Mouse (Mus musculus): Measurements from ENCODE around the gene Npb. TPM values are rescaled to one million over a fixed set of nuclear protein-coding genes. Genes with fewer than 3 reads are reported as not detected.

The Npb gene
- total RNA-seq, 1 experiment, result 0.94 TPM

DNA sequence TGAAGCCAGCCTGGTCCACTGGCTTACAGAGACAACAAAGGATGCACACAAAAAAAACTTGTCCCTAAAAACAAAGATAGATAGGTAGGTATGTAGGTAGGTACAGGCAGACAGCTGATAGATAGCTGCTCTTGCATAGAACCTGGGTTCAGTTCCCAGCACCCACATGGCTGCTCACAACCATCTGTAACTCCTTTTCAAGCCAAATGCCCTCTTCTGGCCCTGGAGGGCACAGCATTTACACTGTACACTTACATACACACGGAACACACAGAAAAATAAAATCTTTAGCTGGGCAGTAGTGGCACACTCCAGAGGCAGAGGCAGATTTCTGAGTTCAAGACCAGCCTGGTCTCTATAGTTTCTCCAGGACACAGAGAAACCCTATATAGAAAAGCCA, 24.3 kb upstream of the Npb start:
- in situ Hi-C loops (cut with MboI; ENCODE audit: low sequenced_read_pairs in 2 of 2, unreplicated experiment in 2 of 2), result no loop called here
- H3K36me3 ChIP-seq (ENCODE audit: control insufficient read depth, insufficient read depth, low read length, poor library complexity, severe bottlenecking), result peaks cover 29% of the 10 kb centered on the region
- TF ChIP-seq ZC3H11A (IDR thresholded peaks at IDR 0.05; ENCODE audit: borderline replicate concordance, low read depth, low read length) (no peak), HCFC1 (IDR thresholded peaks at IDR 0.05; ENCODE audit: borderline replicate concordance, insufficient read depth, low read length) (no peak), ZNF384 (IDR thresholded peaks at IDR 0.05; ENCODE audit: low read depth, low read length) (no peak), MAFK (IDR thresholded peaks at IDR 0.05; ENCODE audit: insufficient read depth, low read depth, low read length) (no peak), CHD2 (IDR thresholded peaks at IDR 0.05; ENCODE audit: low read depth, low read length) (no peak)

GRCm38 (mm10) chr11:120588531-120588930, 19.7 kb upstream of the Npb start:
- peaks cover 33% of the 10 kb centered on the region for H3K36me3 ChIP-seq (ENCODE audit: control insufficient read depth, insufficient read depth, low read length, poor library complexity, severe bottlenecking)
- no peaks in the 10 kb centered on the region for H3K9me3 ChIP-seq (ENCODE audit: control insufficient read depth, insufficient read depth, low read depth, low read length)
- no peak for DNase-seq (ENCODE audit: low read depth, low spot score)
- H3K4me1 ChIP-seq (ENCODE audit: control insufficient read depth in 2 of 2, insufficient read depth in 2 of 2, low read length in 2 of 2, poor library complexity in 1 of 2), result no peaks in the 10 kb centered on the region
- no peak overlapping the region for H3K9ac ChIP-seq (ENCODE audit: insufficient read depth, low read depth, low read length, poor library complexity, severe bottlenecking)
- H3K4me3 ChIP-seq (ENCODE audit: insufficient read depth in 1 of 2, low read depth in 1 of 2, low read length in 2 of 2, poor library complexity in 1 of 2, severe bottlenecking in 1 of 2), result no peak overlapping the region
- in situ Hi-C loops (cut with MboI; ENCODE audit: low sequenced_read_pairs in 2 of 2, unreplicated experiment in 2 of 2), result no loop called here
- TF ChIP-seq ZNF384 (IDR thresholded peaks at IDR 0.05; ENCODE audit: low read depth, low read length) (no peak), CHD2 (IDR thresholded peaks at IDR 0.05; ENCODE audit: low read depth, low read length) (no peak), HCFC1 (IDR thresholded peaks at IDR 0.05; ENCODE audit: borderline replicate concordance, insufficient read depth, low read length) (no peak), MAFK (IDR thresholded peaks at IDR 0.05; ENCODE audit: insufficient read depth, low read depth, low read length) (no peak), ZC3H11A (IDR thresholded peaks at IDR 0.05; ENCODE audit: borderline replicate concordance, low read depth, low read length) (no peak)
- H3K27ac ChIP-seq (ENCODE audit: insufficient read depth, low read depth, low read length, poor library complexity, severe bottlenecking), result no peak overlapping the region

More for the DNA sequence above, 24.3 kb upstream of the Npb start:
- no peak for DNase-seq (ENCODE audit: low read depth, low spot score)
- Histone ChIP-seq H3K9ac (ENCODE audit: insufficient read depth, low read depth, low read length, poor library complexity, severe bottlenecking) (no peak overlapping the region), H3K27ac (ENCODE audit: insufficient read depth, low read depth, low read length, poor library complexity, severe bottlenecking) (no peak overlapping the region), H3K4me1 (ENCODE audit: control insufficient read depth in 2 of 2, insufficient read depth in 2 of 2, low read length in 2 of 2, poor library complexity in 1 of 2) (peaks cover 3 to 12% of the 10 kb centered on the region in 2 experiments), H3K4me3 (ENCODE audit: insufficient read depth in 1 of 2, low read depth in 1 of 2, low read length in 2 of 2, poor library complexity in 1 of 2, severe bottlenecking in 1 of 2) (no peak overlapping the region), H3K9me3 (ENCODE audit: control insufficient read depth, insufficient read depth, low read depth, low read length) (no peaks in the 10 kb centered on the region)

GRCm38 (mm10) chr11:120597240-120598235, 10.7 kb upstream of the Npb start:
- peaks cover 42% of the 10 kb centered on the region for H3K36me3 ChIP-seq (ENCODE audit: control insufficient read depth, insufficient read depth, low read length, poor library complexity, severe bottlenecking)
- peak overlapping the region; percentile 86 to 87 for H3K4me3 ChIP-seq (ENCODE audit: insufficient read depth in 1 of 2, low read depth in 1 of 2, low read length in 2 of 2, poor library complexity in 1 of 2, severe bottlenecking in 1 of 2)
- DNase-seq (ENCODE audit: low read depth, low spot score), result no peak
- peaks cover 4 to 7% of the 10 kb centered on the region in 2 experiments; a peak in 3 of 4 replicates for H3K4me1 ChIP-seq (ENCODE audit: control insufficient read depth in 2 of 2, insufficient read depth in 2 of 2, low read length in 2 of 2, poor library complexity in 1 of 2)
- H3K9ac ChIP-seq (ENCODE audit: insufficient read depth, low read depth, low read length, poor library complexity, severe bottlenecking), result peak overlapping the region; percentile 95
- TF ChIP-seq CHD2 (IDR thresholded peaks at IDR 0.05; ENCODE audit: low read depth, low read length) (no peak), MAFK (IDR thresholded peaks at IDR 0.05; ENCODE audit: insufficient read depth, low read depth, low read length) (no peak), HCFC1 (IDR thresholded peaks at IDR 0.05; ENCODE audit: borderline replicate concordance, insufficient read depth, low read length) (no peak), ZC3H11A (IDR thresholded peaks at IDR 0.05; ENCODE audit: borderline replicate concordance, low read depth, low read length) (no peak), ZNF384 (IDR thresholded peaks at IDR 0.05; ENCODE audit: low read depth, low read length) (no peak)
- in situ Hi-C loops (cut with MboI; ENCODE audit: low sequenced_read_pairs in 2 of 2, unreplicated experiment in 2 of 2), result no loop called here
- peak overlapping the region; percentile 78 for H3K27ac ChIP-seq (ENCODE audit: insufficient read depth, low read depth, low read length, poor library complexity, severe bottlenecking)
- no peaks in the 10 kb centered on the region for H3K9me3 ChIP-seq (ENCODE audit: control insufficient read depth, insufficient read depth, low read depth, low read length)

DNA sequence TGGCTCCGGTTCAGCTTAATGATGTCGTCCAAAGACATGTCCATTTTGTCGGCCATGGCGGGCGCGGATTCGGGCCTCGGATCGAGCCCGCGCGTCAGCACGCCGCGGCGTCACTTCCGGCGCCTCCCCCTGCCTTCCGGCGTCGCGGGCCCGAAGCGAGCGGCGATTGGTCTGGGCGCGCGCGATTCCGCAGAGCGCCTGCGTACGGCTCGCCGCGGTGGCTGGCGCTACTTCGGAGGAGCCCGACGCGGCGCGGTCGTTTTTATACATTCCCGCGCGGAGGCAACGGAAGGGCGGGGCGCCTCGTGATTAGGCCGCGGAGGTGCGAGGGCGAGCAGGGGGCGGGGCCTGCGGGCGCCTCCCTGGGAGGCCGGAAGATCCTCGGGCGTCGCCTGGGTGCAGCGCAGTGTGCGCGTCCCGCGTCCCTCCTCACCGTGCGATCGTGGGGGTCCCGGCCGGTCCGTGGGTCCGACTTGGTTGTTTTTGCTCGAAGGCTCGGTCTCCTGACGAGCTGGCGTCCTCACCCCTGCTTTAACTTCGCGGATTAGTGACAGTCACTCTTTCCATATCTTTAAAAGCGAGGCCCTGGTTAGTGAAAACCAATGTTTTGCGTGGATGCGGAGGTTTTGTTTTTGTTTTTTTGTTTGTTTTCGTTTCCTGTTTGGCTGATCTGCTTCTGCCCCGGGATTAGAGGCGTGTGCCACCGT, 9.8 kb upstream of the Npb start, which contains the start of the genes Alyref and Anapc11:
Alyref (minus strand) TSS at position 83 of the 707 bp plus-strand sequence.
Anapc11 (plus strand) TSS at position 139 of the 707 bp plus-strand sequence.
- Histone ChIP-seq H3K36me3 (ENCODE audit: control insufficient read depth, insufficient read depth, low read length, poor library complexity, severe bottlenecking) (peaks cover 43% of the 10 kb centered on the region), H3K9ac (ENCODE audit: insufficient read depth, low read depth, low read length, poor library complexity, severe bottlenecking) (peak within 1 kb of the TSS; percentile 95), H3K9me3 (ENCODE audit: control insufficient read depth, insufficient read depth, low read depth, low read length) (no peaks in the 10 kb centered on the region), H3K4me1 (ENCODE audit: control insufficient read depth in 2 of 2, insufficient read depth in 2 of 2, low read length in 2 of 2, poor library complexity in 1 of 2) (peaks cover 4 to 7% of the 10 kb centered on the region in 2 experiments; a peak in 3 of 4 replicates), H3K4me3 (ENCODE audit: insufficient read depth in 1 of 2, low read depth in 1 of 2, low read length in 2 of 2, poor library complexity in 1 of 2, severe bottlenecking in 1 of 2) (peak within 1 kb of the TSS; percentile 86 to 87), H3K27ac (ENCODE audit: insufficient read depth, low read depth, low read length, poor library complexity, severe bottlenecking) (peak within 1 kb of the TSS; percentile 78)
- in situ Hi-C loops (cut with MboI; ENCODE audit: low sequenced_read_pairs in 2 of 2, unreplicated experiment in 2 of 2), result no loop called here
- TF ChIP-seq CHD2 (IDR thresholded peaks at IDR 0.05; ENCODE audit: low read depth, low read length) (no peak), HCFC1 (IDR thresholded peaks at IDR 0.05; ENCODE audit: borderline replicate concordance, insufficient read depth, low read length) (no peak), ZNF384 (IDR thresholded peaks at IDR 0.05; ENCODE audit: low read depth, low read length) (no peak), ZC3H11A (IDR thresholded peaks at IDR 0.05; ENCODE audit: borderline replicate concordance, low read depth, low read length) (no peak), MAFK (IDR thresholded peaks at IDR 0.05; ENCODE audit: insufficient read depth, low read depth, low read length) (no peak)
- peak; percentile 90 for DNase-seq (ENCODE audit: low read depth, low spot score)
